Mouse (Mus musculus): ENCODE measurements around the gene Gm47996. TPM values are rescaled to one million over a fixed set of nuclear protein-coding genes. Genes with fewer than 3 reads are reported as not detected.
"Not testable (repeated sequence)": the region's sequence is repeated elsewhere in the genome, so short reads cannot be mapped to it uniquely, and the experiment has no call there.

Gm47996 gene
- polyA plus RNA-seq, 1 experiment from 2014 or later = 0.15 TPM

DNA sequence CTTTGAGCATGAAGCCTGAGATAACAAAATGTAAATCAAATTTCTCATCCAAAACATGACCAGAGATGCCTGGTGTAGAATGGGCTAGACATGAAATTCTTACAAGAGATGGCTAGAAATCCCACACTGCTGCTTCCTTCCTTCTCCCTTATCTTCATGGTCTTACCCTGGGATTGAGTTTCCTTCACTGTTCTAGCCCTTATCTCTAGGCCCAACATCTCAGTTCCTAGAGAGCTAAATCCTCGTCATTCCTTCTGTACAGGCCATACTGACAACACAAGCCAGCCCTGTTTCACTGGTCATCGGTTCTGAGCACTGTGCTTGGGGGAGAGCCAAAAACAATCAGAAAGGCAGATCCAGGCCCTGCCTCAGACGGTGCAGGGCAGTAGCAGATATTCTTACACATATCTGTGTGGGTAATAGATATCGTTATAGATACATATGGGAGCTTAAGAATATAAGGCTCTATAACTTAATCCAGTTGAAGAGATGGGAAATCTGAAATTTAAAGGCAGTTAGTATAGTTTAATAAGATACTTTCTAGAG is 23.0 kb upstream of the Gm47996 start:
- 81% methylated on average over 4 of the region's 4 CpGs for WGBS
- H3K4me3 ChIP-seq; H3K4me2 ChIP-seq; H3K9ac ChIP-seq; H3K9me3 ChIP-seq; H3K4me1 ChIP-seq; H3K27ac ChIP-seq; H3K27me3 ChIP-seq; H3K36me3 ChIP-seq; ATAC-seq (ENCODE audit: insufficient number of reproducible peaks, low FRiP score, low TSS enrichment, low read depth): not testable (repeated sequence)

DNA sequence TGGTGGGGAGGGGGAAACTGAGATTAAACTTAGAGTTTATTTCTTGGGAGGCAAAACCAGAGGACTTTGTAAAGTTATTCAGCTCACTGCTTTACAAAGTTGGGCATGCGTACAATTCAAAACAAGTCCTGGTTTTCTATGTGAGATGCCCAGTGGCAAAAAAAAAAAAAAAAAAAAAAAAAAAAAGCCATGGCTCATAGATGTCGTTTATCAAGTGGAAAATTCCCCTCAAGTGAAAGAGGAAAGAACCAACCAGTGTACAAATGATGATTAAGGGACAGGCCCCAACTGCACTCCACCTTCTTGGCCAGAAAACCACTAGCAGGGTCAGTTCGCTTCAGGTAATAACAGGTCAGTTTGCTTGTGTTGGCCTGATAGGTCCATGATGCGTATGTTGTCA is 21.5 kb upstream of the Gm47996 start:
- H3K9ac ChIP-seq = no peak overlapping the region
- H3K36me3 ChIP-seq = no peaks in the 10 kb centered on the region
- no peak overlapping the region for H3K4me2 ChIP-seq
- H3K27me3 ChIP-seq = no peaks in the 10 kb centered on the region
- H3K4me1 ChIP-seq = no peaks in the 10 kb centered on the region
- no peak for ATAC-seq (ENCODE audit: insufficient number of reproducible peaks, low FRiP score, low TSS enrichment, low read depth)
- no peak overlapping the region for H3K4me3 ChIP-seq
- H3K9me3 ChIP-seq = no peaks in the 10 kb centered on the region
- WGBS = 83% methylated on average over 4 of the region's 4 CpGs
- H3K27ac ChIP-seq = no peak overlapping the region

DNA sequence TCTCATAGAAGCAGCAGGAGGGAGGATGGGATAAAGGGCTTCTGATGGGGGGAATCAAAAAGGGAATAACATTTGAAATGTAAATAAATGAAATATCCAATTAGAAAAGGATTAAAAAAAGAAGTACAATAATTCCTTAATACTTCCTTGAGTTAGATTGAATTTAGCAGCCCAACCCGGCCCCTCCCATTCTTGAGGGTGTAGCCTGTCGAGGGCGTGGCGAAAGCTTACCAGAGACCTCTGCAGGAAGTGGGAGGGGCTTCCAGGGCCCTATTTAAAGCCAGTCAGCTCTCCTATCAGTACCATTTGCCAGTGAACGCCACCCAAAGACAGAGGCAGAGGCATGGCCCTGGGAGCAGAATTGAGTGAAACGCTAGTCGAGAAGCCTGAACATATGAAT is 17.9 kb upstream of the Gm47996 start, which contains the start of gene Gm8947:
TSS of gene Gm8947 (plus strand) at position 302 of the 400 bp plus-strand sequence.
- not testable (repeated sequence) for ATAC-seq (ENCODE audit: insufficient number of reproducible peaks, low FRiP score, low TSS enrichment, low read depth)

DNA sequence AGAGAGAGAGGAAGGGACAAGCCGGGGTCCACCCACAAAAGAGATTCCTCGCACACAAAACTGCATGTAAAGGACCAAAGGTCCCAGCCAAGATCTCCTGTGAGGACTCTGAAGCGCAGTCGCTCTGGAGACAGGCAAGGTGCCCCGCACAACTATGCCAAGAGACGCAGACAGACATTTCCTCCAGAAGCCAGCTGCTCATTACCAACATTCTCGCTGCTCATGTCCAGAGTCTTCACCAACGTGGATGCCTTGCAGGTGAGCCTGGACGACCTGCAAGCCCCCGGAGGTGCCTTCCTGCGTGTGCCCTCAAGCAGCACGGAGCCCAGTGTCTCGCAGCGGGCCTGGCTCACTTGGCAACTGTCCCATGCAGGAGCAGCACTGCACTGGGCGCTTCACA is 17.2 kb upstream of the Gm47996 start:
- H3K4me2 ChIP-seq; H3K27me3 ChIP-seq; H3K9ac ChIP-seq; H3K9me3 ChIP-seq; H3K4me1 ChIP-seq; H3K4me3 ChIP-seq; H3K27ac ChIP-seq; H3K36me3 ChIP-seq; ATAC-seq (ENCODE audit: insufficient number of reproducible peaks, low FRiP score, low TSS enrichment, low read depth): not testable (repeated sequence)
- WGBS = 89% methylated on average over 15 of the region's 15 CpGs

More for the DNA sequence above, 17.9 kb upstream of the Gm47996 start, which contains the start of gene Gm8947:
- H3K9me3 ChIP-seq, H3K9ac ChIP-seq, H3K4me1 ChIP-seq, H3K27ac ChIP-seq, H3K4me3 ChIP-seq, H3K4me2 ChIP-seq, H3K36me3 ChIP-seq, H3K27me3 ChIP-seq: not testable (repeated sequence)
- 100% methylated on average over 2 of the region's 7 CpGs for WGBS

DNA sequence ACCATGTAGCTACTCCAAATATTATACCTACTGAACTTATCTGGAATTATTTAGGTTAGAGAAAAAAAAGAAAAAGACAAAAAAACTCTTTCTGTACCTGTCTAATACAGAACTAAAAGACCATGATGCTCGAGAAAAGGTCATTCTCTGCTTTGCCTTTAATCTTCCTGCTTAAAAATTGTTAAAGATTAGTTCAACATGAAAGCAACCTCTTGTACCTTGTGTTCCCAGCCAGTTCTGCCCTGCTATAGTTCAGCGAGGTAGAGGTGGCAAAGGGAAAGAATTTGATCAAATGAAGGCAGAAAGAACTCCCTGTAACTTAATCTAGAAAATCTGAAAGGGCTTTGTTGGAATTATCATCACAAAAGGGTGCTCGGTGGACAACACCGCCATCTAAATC is 13.9 kb upstream of the Gm47996 start:
- H3K4me1 ChIP-seq; H3K9ac ChIP-seq; H3K4me2 ChIP-seq; ATAC-seq (ENCODE audit: insufficient number of reproducible peaks, low FRiP score, low TSS enrichment, low read depth); H3K4me3 ChIP-seq; H3K36me3 ChIP-seq; H3K27me3 ChIP-seq; H3K9me3 ChIP-seq; H3K27ac ChIP-seq: not testable (repeated sequence)
- WGBS = 77% methylated on average over 4 of the region's 4 CpGs

DNA sequence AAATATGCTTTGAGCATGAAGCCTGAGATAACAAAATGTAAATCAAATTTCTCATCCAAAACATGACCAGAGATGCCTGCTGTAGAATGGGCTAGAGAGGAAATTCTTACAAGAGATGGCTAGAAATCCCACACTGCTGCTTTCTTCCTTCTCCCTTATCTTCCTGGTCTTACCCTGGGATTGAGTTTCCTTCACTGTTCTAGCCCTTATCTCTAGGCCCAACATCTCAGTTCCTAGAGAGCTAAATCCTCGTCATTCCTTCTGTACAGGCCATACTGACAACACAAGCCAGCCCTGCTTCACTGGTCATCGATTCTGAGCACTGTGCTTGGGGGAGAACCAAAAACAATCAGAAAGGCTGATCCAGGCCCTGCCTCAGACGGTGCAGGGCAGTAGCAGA is 13.2 kb upstream of the Gm47996 start:
- WGBS = 76% methylated on average over 3 of the region's 3 CpGs
- not testable (repeated sequence) for H3K4me3 ChIP-seq

DNA sequence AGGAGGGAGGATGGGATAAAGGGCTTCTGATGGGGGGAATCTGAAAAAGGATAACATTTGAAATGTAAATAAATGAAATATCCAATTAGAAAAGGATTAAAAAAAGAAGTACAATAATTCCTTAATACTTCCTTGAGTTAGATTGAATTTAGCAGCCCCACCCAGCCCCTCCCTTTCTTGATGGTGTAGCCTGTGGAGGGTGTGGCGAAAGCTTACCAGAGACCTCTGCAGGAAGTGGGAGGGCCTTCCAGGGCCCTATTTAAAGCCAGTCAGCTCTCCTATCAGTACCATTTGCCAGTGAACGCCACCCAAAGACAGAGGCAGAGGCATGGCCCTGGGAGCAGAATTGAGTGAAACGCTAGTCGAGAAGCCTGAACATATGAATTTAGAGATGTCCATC is 11.8 kb upstream of the Gm47996 start, which contains the start of gene Gm47995:
TSS of gene Gm47995 (plus strand) at position 329 of the 400 bp plus-strand sequence.
- not testable (repeated sequence) for ATAC-seq (ENCODE audit: insufficient number of reproducible peaks, low FRiP score, low TSS enrichment, low read depth); H3K4me3 ChIP-seq; H3K36me3 ChIP-seq; H3K9me3 ChIP-seq; H3K4me2 ChIP-seq; H3K9ac ChIP-seq; H3K27ac ChIP-seq; H3K27me3 ChIP-seq; H3K4me1 ChIP-seq
- WGBS = 88% methylated on average over 4 of the region's 4 CpGs

More for the DNA sequence above, 13.2 kb upstream of the Gm47996 start:
- H3K9me3 ChIP-seq; H3K27me3 ChIP-seq; H3K4me1 ChIP-seq; ATAC-seq (ENCODE audit: insufficient number of reproducible peaks, low FRiP score, low TSS enrichment, low read depth); H3K9ac ChIP-seq; H3K27ac ChIP-seq; H3K4me2 ChIP-seq; H3K36me3 ChIP-seq: not testable (repeated sequence)

DNA sequence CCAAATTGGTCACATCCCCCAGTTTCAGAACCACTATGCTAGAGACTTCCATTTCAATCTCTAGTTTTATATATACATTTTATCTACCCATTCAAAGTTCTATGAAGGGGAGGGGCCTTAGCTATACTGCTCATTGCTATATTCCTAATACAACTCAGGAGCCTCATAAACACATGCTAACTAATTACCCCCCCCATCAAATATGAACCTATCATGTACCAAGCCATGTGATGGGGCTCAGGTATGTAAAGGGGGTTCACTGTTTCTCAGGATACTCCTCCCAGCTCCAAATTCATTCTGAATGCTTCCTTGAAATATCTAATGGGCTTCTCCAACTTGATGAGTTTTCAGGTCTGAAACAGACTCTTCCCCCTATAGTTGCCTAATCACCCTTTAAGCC is 9.3 kb upstream of the Gm47996 start:
- H3K4me2 ChIP-seq; ATAC-seq (ENCODE audit: insufficient number of reproducible peaks, low FRiP score, low TSS enrichment, low read depth); H3K4me3 ChIP-seq; H3K36me3 ChIP-seq; H3K9ac ChIP-seq; H3K27ac ChIP-seq; H3K27me3 ChIP-seq; H3K4me1 ChIP-seq; H3K9me3 ChIP-seq: not testable (repeated sequence)

DNA sequence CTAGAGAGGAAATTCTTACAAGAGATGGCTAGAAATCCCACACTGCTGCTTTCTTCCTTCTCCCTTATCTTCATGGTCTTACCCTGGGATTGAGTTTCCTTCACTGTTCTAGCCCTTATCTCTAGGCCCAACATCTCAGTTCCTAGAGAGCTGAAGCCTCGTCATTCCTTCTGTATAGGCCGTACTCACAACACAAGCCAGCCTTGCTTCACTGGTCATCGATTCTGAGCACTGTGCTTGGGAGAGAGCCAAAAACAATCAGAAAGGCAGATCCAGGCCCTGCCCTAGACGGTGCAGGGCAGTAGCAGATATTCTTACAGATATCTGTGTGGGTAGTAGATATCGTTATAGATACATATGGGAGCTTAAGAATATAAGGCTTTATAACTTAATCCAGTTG is 7.2 kb upstream of the Gm47996 start:
- H3K4me1 ChIP-seq; H3K9ac ChIP-seq; ATAC-seq (ENCODE audit: insufficient number of reproducible peaks, low FRiP score, low TSS enrichment, low read depth); H3K9me3 ChIP-seq; H3K27me3 ChIP-seq; H3K4me3 ChIP-seq; H3K27ac ChIP-seq; H3K4me2 ChIP-seq; H3K36me3 ChIP-seq: not testable (repeated sequence)
- 70% methylated on average over 4 of the region's 5 CpGs for WGBS

DNA sequence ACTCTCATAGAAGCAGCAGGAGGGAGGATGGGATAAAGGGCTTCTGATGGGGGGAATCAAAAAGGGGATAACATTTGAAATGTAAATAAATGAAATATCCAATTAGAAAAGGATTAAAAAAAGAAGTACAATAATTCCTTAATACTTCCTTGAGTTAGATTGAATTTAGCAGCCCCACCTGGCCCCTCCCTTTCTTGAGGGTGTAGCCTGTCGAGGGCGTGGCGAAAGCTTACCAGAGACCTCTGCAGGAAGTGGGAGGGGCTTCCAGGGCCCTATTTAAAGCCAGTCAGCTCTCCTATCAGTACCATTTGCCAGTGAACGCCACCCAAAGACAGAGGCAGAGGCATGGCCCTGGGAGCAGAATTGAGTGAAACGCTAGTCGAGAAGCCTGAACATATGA is 6.1 kb upstream of the Gm47996 start, which contains the start of gene 3110040M04Rik:
TSS of gene 3110040M04Rik (plus strand) at position 304 of the 400 bp plus-strand sequence.
- not testable (repeated sequence) for H3K27me3 ChIP-seq; H3K9me3 ChIP-seq; H3K9ac ChIP-seq; H3K27ac ChIP-seq; H3K4me1 ChIP-seq; H3K4me2 ChIP-seq; H3K36me3 ChIP-seq; H3K4me3 ChIP-seq; ATAC-seq (ENCODE audit: insufficient number of reproducible peaks, low FRiP score, low TSS enrichment, low read depth)
- no CpG with 5 or more reads among the region's 6 CpGs for WGBS

DNA sequence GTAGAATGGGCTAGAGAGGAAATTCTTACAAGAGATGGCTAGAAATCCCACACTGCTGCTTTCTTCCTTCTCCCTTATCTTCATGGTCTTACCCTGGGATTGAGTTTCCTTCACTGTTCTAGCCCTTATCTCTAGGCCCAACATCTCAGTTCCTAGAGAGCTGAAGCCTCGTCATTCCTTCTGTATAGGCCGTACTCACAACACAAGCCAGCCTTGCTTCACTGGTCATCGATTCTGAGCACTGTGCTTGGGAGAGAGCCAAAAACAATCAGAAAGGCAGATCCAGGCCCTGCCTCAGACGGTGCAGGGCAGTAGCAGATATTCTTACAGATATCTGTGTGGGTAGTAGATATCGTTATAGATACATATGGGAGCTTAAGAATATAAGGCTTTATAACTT is 1.4 kb upstream of the Gm47996 start:
- not testable (repeated sequence) for H3K27me3 ChIP-seq
- 0 out of 2 replicates have a peak, but pooled peaks have one; percentile 67 for ATAC-seq (ENCODE audit: insufficient number of reproducible peaks, low FRiP score, low TSS enrichment, low read depth)
- 72% methylated on average over 4 of the region's 5 CpGs for WGBS

DNA sequence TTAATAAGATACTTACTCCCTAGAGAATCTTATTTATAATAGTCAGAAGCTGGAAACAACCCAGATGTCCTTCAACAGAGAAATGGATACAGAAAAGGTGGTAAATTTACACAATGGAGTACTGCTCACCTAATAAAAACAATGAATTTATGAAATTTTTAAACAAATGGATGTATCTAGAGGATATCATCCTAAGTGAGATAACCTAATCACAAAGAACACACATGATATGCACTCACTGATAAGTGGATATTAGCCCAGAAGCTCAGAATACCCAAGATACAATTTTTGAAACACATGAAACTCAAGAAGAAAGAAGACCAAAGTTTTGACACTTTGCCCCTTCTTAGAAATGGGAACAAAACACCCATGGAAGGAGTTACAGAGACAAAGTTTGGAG is 987 bp upstream of the Gm47996 start:
- not testable (repeated sequence) for H3K4me3 ChIP-seq; H3K36me3 ChIP-seq; H3K4me2 ChIP-seq; H3K4me1 ChIP-seq; ATAC-seq (ENCODE audit: insufficient number of reproducible peaks, low FRiP score, low TSS enrichment, low read depth); H3K9me3 ChIP-seq; H3K27me3 ChIP-seq; H3K9ac ChIP-seq; H3K27ac ChIP-seq

More for the DNA sequence above, 1.4 kb upstream of the Gm47996 start:
- not testable (repeated sequence) for H3K27ac ChIP-seq, H3K4me1 ChIP-seq, H3K4me2 ChIP-seq, H3K4me3 ChIP-seq, H3K9ac ChIP-seq, H3K9me3 ChIP-seq, H3K36me3 ChIP-seq

DNA sequence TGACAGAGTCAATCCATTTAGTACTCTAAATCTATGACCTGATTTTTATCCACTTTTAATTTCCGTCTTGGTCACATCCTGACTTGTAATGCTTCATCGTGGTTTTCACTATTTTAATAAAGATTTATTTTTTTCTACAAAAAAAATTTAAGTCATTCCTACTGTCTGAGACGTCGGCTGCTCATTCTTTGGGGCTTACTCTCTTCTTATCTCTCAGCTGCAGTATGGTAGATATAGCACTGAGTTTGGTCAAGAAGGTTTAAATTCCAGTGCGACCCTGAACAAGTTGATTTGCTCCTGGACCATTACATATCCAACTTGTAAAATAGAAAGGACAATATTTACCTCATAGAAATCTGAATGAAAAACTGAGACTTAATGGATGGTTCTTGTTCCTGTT is 1.7 kb downstream of the Gm47996 start:
- 90% methylated on average over 5 of the region's 5 CpGs for WGBS
- not testable (repeated sequence) for H3K4me1 ChIP-seq; H3K9ac ChIP-seq; H3K4me2 ChIP-seq; H3K9me3 ChIP-seq; H3K27me3 ChIP-seq; H3K27ac ChIP-seq; H3K36me3 ChIP-seq; ATAC-seq (ENCODE audit: insufficient number of reproducible peaks, low FRiP score, low TSS enrichment, low read depth); H3K4me3 ChIP-seq

Measured in limb, embryonic 15.5 days (tissue).